Mouse (Mus musculus) kidney, embryonic 16.5 days (tissue): ENCODE data around the gene Ccdc120. TPM values are rescaled to one million over a fixed set of nuclear protein-coding genes. Genes with fewer than 3 reads are reported as not detected.
"Not testable (repeated sequence)": the region's sequence is repeated elsewhere in the genome, so short reads cannot be mapped to it uniquely, and the experiment has no call there.

Experiments used
- ATAC-seq: fragments of 200-750 bp; cut with Nextera tagmentation; 2 replicates; pipeline ENCODE4 v1.8.0; 2017; ENCODE audit warnings: moderate TSS enrichment; ENCODE audit not compliant: low FRiP score, low TSS enrichment
- H3K27ac ChIP-seq: fragments of 300-500 bp; sonication (generic); 2 replicates; pipeline ENCODE4 v1.5.1; 2014; ENCODE audit warnings: low read length
- H3K27me3 ChIP-seq: fragments of 300-500 bp; sonication (generic); 2 replicates; pipeline ENCODE4 v1.6.1; 2014; ENCODE audit warnings: low read length, control low read depth, mixed read lengths; ENCODE audit not compliant: insufficient read depth
- H3K36me3 ChIP-seq: fragments of 300-500 bp; sonication (generic); 2 replicates; pipeline ENCODE4 v1.6.1; 2014; ENCODE audit warnings: low read length, control low read depth, mixed read lengths; ENCODE audit not compliant: insufficient read depth
- H3K4me1 ChIP-seq: fragments of 300-500 bp; sonication (generic); 2 replicates; pipeline ENCODE4 v1.6.1; 2014; ENCODE audit warnings: low read length, control low read depth, mixed read lengths; ENCODE audit not compliant: insufficient read depth
- H3K4me2 ChIP-seq: fragments of 300-500 bp; sonication (generic); replicated peaks from 2 replicates; pipeline ENCODE4 v1.6.1; 2014; ENCODE audit warnings: low read depth, low read length
- H3K4me3 ChIP-seq: fragments of 300-500 bp; sonication (generic); 2 replicates; pipeline ENCODE4 v1.5.1; 2014; ENCODE audit warnings: mild to moderate bottlenecking, low read length
- H3K9ac ChIP-seq: fragments of 300-500 bp; sonication (generic); replicated peaks from 2 replicates; pipeline ENCODE4 v1.6.1; 2014; ENCODE audit warnings: low read length
- H3K9me3 ChIP-seq: fragments of 300-500 bp; sonication (generic); 2 replicates; pipeline ENCODE4 v1.6.1; 2016; ENCODE audit warnings: low read length, control low read depth
- WGBS: fragments of 180-500 bp; shearing (Covaris S2); extraction: QIAGEN DNeasy Blood & Tissue Kit; methylation state at CpG from one replicate; pipeline ENCODE4 v1.1.7; 2014; 5-methylcytosine and 5-hydroxymethylcytosine counted together
- polyA plus RNA-seq: library from polyadenylated mRNA; unstranded; fragments of >200 nt; fragmentation: Nextera tagmentation; extraction: Ambion mirVana; gene quantifications from 2 replicates; pipeline ENCODE4 v1.2.1, GENCODE M21; 2015

The Ccdc120 gene
- polyA plus RNA-seq, 1 experiment from 2014 or later, result 17.4 TPM

GRCm38 (mm10) chrX:7762137-7762920, 11.6 kb upstream of the Ccdc120 start, which contains the start of gene Tfe3:
TSS of gene Tfe3 (plus strand) at chrX:7762560.
- H3K36me3 ChIP-seq, result peaks cover 5% of the 10 kb centered on the region; the same call in 1 of the 2 replicates
- peak within 1 kb of the TSS; percentile 63 for H3K4me2 ChIP-seq
- peak within 1 kb of the TSS; percentile 70 for H3K9ac ChIP-seq
- no peaks in the 10 kb centered on the region for H3K9me3 ChIP-seq
- H3K27ac ChIP-seq, result peak within 1 kb of the TSS; percentile 44
- peaks cover 22% of the 10 kb centered on the region for H3K4me1 ChIP-seq
- peak; percentile 97 for ATAC-seq
- 22% methylated on average over 34 of the region's 38 CpGs for WGBS
- peak within 1 kb of the TSS; percentile 67 for H3K4me3 ChIP-seq
- H3K27me3 ChIP-seq, result no peaks in the 10 kb centered on the region

DNA sequence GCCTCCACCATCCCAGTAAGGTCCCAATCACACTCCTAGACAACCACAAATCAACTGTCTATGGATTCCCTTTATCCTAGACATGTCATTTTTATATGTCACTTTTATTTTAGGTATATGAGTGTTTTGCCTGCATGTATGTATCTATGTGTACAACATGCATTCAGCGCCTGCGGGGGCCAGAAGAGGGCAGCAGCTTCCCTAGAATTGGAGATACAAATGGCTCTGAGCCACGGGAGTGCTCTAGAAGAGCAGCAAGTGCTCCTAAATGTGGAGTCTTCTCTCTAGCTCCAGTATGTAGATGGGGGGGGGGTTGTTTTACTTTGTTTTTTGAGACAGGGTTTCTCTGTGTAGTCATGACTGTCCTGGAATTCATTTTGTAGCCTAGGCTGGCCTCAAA, 2.9 kb upstream of the Ccdc120 start:
- not testable (repeated sequence) for H3K36me3 ChIP-seq, H3K27me3 ChIP-seq, H3K4me2 ChIP-seq, ATAC-seq, H3K4me3 ChIP-seq, H3K9ac ChIP-seq, H3K27ac ChIP-seq, H3K4me1 ChIP-seq, H3K9me3 ChIP-seq
- 39% methylated on average over 3 of the region's 3 CpGs for WGBS

GRCm38 (mm10) chrX:7745429-7745828, 5.3 kb downstream of the Ccdc120 start:
- 90% methylated on average over 8 of the region's 8 CpGs for WGBS
- Histone ChIP-seq H3K9ac (no peak overlapping the region), H3K27ac (no peak overlapping the region), H3K4me2 (no peak overlapping the region), H3K36me3 (no peaks in the 10 kb centered on the region), H3K27me3 (no peaks in the 10 kb centered on the region), H3K9me3 (no peaks in the 10 kb centered on the region), H3K4me3 (no peak overlapping the region), H3K4me1 (no peaks in the 10 kb centered on the region)
- no peak for ATAC-seq

DNA sequence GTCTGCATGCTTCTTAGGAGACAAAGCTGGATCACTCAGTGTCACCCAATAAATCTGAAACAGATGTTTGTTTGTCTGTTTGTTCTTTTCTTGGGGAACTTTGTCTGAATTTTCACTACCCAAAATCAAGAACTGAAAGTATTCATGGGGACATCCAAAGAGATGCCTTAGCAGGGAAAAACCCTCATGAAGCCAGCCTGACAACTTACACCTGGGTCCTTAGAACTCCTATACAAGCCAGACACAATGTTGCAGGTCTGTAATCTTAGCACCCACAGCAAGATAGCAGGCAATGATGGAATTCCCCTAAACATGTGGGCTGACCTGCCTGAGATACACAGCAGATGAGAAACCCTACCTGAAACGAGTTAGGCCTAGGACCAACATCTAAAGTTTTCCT, 5.8 kb downstream of the Ccdc120 start:
- no peaks in the 10 kb centered on the region for H3K36me3 ChIP-seq
- WGBS, result 59% methylated on average over 1 of the region's 1 CpGs
- ATAC-seq, result no peak

DNA sequence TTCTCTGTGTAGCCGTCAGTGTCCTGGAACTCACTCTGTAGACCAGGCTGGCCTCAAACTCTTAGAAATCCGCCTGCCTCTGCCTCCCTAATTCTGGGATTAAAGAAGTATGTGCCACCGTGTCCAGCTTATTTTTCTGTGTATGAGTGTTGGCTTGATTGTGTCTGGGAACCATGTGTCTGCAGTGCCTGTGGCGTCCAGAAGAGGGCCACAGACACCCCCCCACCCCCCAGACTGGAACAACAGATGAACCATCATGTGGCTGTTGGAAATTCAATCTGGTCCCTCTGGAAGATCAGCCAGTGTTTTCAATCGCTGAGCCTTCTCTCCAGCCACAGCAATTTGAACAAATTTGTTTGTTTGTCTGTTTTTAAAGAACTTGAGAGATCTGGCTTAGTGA, 7.2 kb downstream of the Ccdc120 start:
- Histone ChIP-seq H3K4me3 (no peak overlapping the region), H3K4me2 (no peak overlapping the region), H3K9ac (no peak overlapping the region), H3K9me3 (no peaks in the 10 kb centered on the region), H3K27ac (no peak overlapping the region), H3K4me1 (no peaks in the 10 kb centered on the region), H3K36me3 (no peaks in the 10 kb centered on the region), H3K27me3 (no peaks in the 10 kb centered on the region)
- WGBS, result 54% methylated on average over 5 of the region's 5 CpGs
- ATAC-seq, result no peak

More for the DNA sequence above, 5.8 kb downstream of the Ccdc120 start:
- H3K4me1 ChIP-seq, result no peaks in the 10 kb centered on the region
- no peak overlapping the region for H3K9ac ChIP-seq
- H3K4me2 ChIP-seq, result no peak overlapping the region
- no peaks in the 10 kb centered on the region for H3K9me3 ChIP-seq
- H3K27ac ChIP-seq, result no peak overlapping the region
- H3K27me3 ChIP-seq, result no peaks in the 10 kb centered on the region
- no peak overlapping the region for H3K4me3 ChIP-seq

- Histone ChIP-seq H3K4me2 (peak overlapping the region; percentile 26; the same call in 1 of the 2 replicates), H3K9me3 (no peaks in the 10 kb centered on the region), H3K4me1 (no peaks in the 10 kb centered on the region), H3K9ac (no peak overlapping the region), H3K36me3 (no peaks in the 10 kb centered on the region), H3K27ac (peak overlapping the region; percentile 75), H3K4me3 (peak overlapping the region; percentile 28), H3K27me3 (no peaks in the 10 kb centered on the region)
- WGBS, result 71% methylated on average over 5 of the region's 5 CpGs
- ATAC-seq, result peak; percentile 52; the same call in 1 of the 2 replicates
Measured at GRCm38 (mm10) chrX:7741103-7741502, 9.6 kb downstream of the Ccdc120 start.

GRCm38 (mm10) chrX:7740082-7740819, 10.5 kb downstream of the Ccdc120 start:
- Histone ChIP-seq H3K27me3 (no peaks in the 10 kb centered on the region), H3K4me1 (no peaks in the 10 kb centered on the region), H3K9ac (no peak overlapping the region), H3K4me2 (peak overlapping the region; percentile 27), H3K9me3 (no peaks in the 10 kb centered on the region), H3K36me3 (no peaks in the 10 kb centered on the region), H3K4me3 (peak overlapping the region; percentile 28), H3K27ac (peak overlapping the region; percentile 75)
- peak; percentile 50 for ATAC-seq
- WGBS, result 41% methylated on average over 10 of the region's 10 CpGs

DNA sequence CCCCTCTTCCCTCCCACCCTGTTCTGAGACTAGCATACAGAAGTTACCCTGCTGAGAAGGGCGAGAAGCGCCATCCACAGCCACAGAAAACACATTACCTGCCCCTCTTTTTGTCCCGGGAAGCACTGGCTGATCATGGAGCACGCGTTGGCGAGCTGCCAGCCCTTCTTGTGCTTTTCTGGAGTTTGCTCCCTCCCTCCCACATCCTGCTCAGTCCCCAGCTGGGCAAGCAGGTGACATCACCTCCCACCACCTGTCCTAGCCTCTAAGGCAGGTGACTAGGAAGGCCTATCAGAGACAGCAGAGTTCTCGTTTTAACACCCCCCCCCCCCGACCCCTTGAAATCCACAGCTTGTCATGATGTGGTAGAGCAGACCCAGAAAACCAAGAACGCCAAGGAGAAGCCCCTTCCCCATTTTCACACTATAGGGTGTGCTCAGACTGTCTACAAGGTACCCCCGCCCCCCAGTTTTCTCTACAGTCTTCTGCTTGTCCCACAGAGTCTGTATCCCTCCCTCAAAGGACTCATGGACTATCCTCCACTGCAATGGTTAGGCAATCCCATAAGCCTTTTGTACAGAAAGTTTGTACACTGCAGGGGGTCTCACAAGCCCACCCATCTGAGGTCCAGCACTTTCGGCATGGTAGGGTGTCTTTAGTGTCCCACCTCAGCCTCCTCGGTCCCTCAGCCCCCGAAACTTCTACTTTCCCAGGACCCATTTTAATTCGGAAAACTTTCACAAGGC, 11.2 kb downstream of the Ccdc120 start:
- Histone ChIP-seq H3K27me3 (no peaks in the 10 kb centered on the region), H3K9me3 (no peaks in the 10 kb centered on the region), H3K9ac (0 out of 2 replicates have a peak overlapping the region, but pooled peaks have one; percentile 0), H3K27ac (peak overlapping the region; percentile 75; the same call in 1 of the 2 replicates), H3K36me3 (no peaks in the 10 kb centered on the region), H3K4me2 (peak overlapping the region; percentile 27), H3K4me1 (no peaks in the 10 kb centered on the region), H3K4me3 (peak overlapping the region; percentile 3; the same call in 1 of the 2 replicates)
- ATAC-seq, result peak; percentile 73; the same call in 1 of the 2 replicates
- WGBS, result 64% methylated on average over 14 of the region's 14 CpGs

- Histone ChIP-seq H3K36me3 (no peaks in the 10 kb centered on the region), H3K27me3 (no peaks in the 10 kb centered on the region), H3K9me3 (no peaks in the 10 kb centered on the region), H3K27ac (no peak overlapping the region), H3K9ac (no peak overlapping the region), H3K4me1 (no peaks in the 10 kb centered on the region), H3K4me2 (no peak overlapping the region), H3K4me3 (no peak overlapping the region)
- peak; percentile 16; the same call in 1 of the 2 replicates for ATAC-seq
- 34% methylated on average over 21 of the region's 26 CpGs for WGBS
Measured at GRCm38 (mm10) chrX:7733571-7734156, 17.0 kb downstream of the Ccdc120 start.
